Mouse (Mus musculus) CH12.LX (cell line): ENCODE results near the gene Noto. TPM values are rescaled to one million over a fixed set of nuclear protein-coding genes. Genes with fewer than 3 reads are reported as not detected.

ENCODE experiments used
- DNase-seq: peaks from one replicate; pipeline ENCODE4 v3.0.0-alpha.2; 2013; ENCODE audit errors: extremely low read depth
- H3K27ac ChIP-seq: 2 replicates; pipeline ENCODE4 v1.5.1; 2012; ENCODE audit warnings: low read depth, mild to moderate bottlenecking, control low read depth, moderate library complexity; ENCODE audit not compliant: insufficient read depth
- H3K27me3 ChIP-seq: replicated peaks from 2 replicates; pipeline ENCODE3; 2012; ENCODE audit warnings: inconsistent platforms
- H3K36me3 ChIP-seq, 2 experiments: replicated peaks in 1 of 2; 2 replicates each; pipeline versions ENCODE3 to v1.6.1; 2012; ENCODE audit warnings: inconsistent platforms in 1 of 2, low read length in 1 of 2, mild to moderate bottlenecking in 1 of 2, mixed read lengths in 1 of 2, moderate library complexity in 1 of 2; ENCODE audit not compliant: control insufficient read depth in 1 of 2, insufficient read depth in 1 of 2
- H3K4me1 ChIP-seq, 2 experiments: 2 replicates each; pipeline ENCODE4 v1.6.1; 2012; ENCODE audit warnings: inconsistent platforms in 1 of 2, moderate library complexity in 1 of 2; ENCODE audit not compliant: insufficient read depth in 2 of 2, control insufficient read depth in 1 of 2
- H3K4me2 ChIP-seq: 2 replicates; pipeline ENCODE4 v1.6.1; 2012; ENCODE audit warnings: low read depth, mild to moderate bottlenecking, control low read depth; ENCODE audit not compliant: poor library complexity, insufficient read depth, severe bottlenecking
- H3K4me3 ChIP-seq, 3 experiments: fragments of 150-350 bp in 1 of 3; sonication (generic) in 1 of 3; replicated peaks in 1 of 3; 2 replicates each; pipeline versions ENCODE3 to v1.5.1; 2011 to 2012; ENCODE audit warnings: low read depth in 2 of 3, low read length in 2 of 3, mild to moderate bottlenecking in 2 of 3, moderate library complexity in 2 of 3, control low read depth in 1 of 3, improper control_type of control experiment in 1 of 3, inconsistent platforms in 1 of 3, mixed read lengths in 1 of 3; ENCODE audit not compliant: poor library complexity in 1 of 3
- H3K79me2 ChIP-seq: replicated peaks from 2 replicates; pipeline ENCODE4 v1.6.1; 2012; ENCODE audit warnings: mild to moderate bottlenecking, moderate library complexity; ENCODE audit not compliant: control insufficient read depth, poor library complexity, insufficient read depth, severe bottlenecking; ENCODE audit errors: extremely low read depth
- H3K9ac ChIP-seq: 2 replicates; pipeline ENCODE4 v1.6.1; 2012; ENCODE audit warnings: low read depth, mild to moderate bottlenecking, control low read depth, moderate library complexity; ENCODE audit not compliant: insufficient read depth
- H3K9me3 ChIP-seq: replicated peaks from 2 replicates; pipeline ENCODE3; 2012; ENCODE audit warnings: low read length, inconsistent platforms, mixed read lengths
- BHLHE40 ChIP-seq: IDR thresholded peaks from 2 replicates; pipeline ENCODE4 v1.6.1; 2011; ENCODE audit warnings: mild to moderate bottlenecking, low read depth, low read length, improper control_type of control experiment
- CHD2 ChIP-seq: IDR thresholded peaks from 2 replicates; pipeline ENCODE4 v1.6.1; 2011; ENCODE audit warnings: low read length, improper control_type of control experiment
- CTCF ChIP-seq, 2 experiments: IDR thresholded peaks in 1 of 2; conservative IDR thresholded peaks in 1 of 2; 2 replicates each; pipeline ENCODE4 v1.5.1; 2011 to 2012; ENCODE audit warnings: low read depth in 2 of 2, low read length in 2 of 2, improper control_type of control experiment in 1 of 2, inconsistent platforms in 1 of 2, mild to moderate bottlenecking in 1 of 2, moderate library complexity in 1 of 2
- E2F4 ChIP-seq: IDR thresholded peaks from 2 replicates; pipeline ENCODE4 v1.6.1; 2011; ENCODE audit warnings: low read depth, low read length, improper control_type of control experiment; ENCODE audit not compliant: insufficient replicate concordance
- HCFC1 ChIP-seq: IDR thresholded peaks from 2 replicates; pipeline ENCODE4 v1.6.1; 2012; ENCODE audit warnings: low read depth, mild to moderate bottlenecking, inconsistent platforms, low read length, improper control_type of control experiment
- IRF4 ChIP-seq: IDR thresholded peaks from 2 replicates; pipeline ENCODE4 v1.6.1; 2014; ENCODE audit warnings: low read depth, mild to moderate bottlenecking, inconsistent platforms, low read length, improper control_type of control experiment
- JUND ChIP-seq: conservative IDR thresholded peaks from 2 replicates; pipeline ENCODE4 v1.6.1; 2011; ENCODE audit warnings: low read depth, low read length, improper control_type of control experiment
- KAT2A ChIP-seq: IDR thresholded peaks from 2 replicates; pipeline ENCODE4 v1.6.1; 2012; ENCODE audit warnings: low read length, improper control_type of control experiment, inconsistent platforms; ENCODE audit not compliant: insufficient replicate concordance
- MAX ChIP-seq: IDR thresholded peaks from 2 replicates; pipeline ENCODE4 v1.6.1; 2011; ENCODE audit warnings: low read length, improper control_type of control experiment
- MAZ ChIP-seq: IDR thresholded peaks from 2 replicates; pipeline ENCODE4 v1.6.1; 2012; ENCODE audit warnings: low read depth, mild to moderate bottlenecking, inconsistent platforms, low read length, improper control_type of control experiment, moderate library complexity
- MXI1 ChIP-seq: IDR thresholded peaks from 2 replicates; pipeline ENCODE4 v1.6.1; 2011; ENCODE audit warnings: mild to moderate bottlenecking, low read depth, low read length, improper control_type of control experiment
- MYC ChIP-seq: IDR thresholded peaks from 2 replicates; pipeline ENCODE4 v1.6.1; 2011; ENCODE audit warnings: low read depth, mild to moderate bottlenecking, improper control_type of control experiment, low read length
- NELFE ChIP-seq: IDR thresholded peaks from 2 replicates; pipeline ENCODE4 v1.6.1; 2011; ENCODE audit warnings: low read depth, low read length, improper control_type of control experiment
- NRF1 ChIP-seq: IDR thresholded peaks from 2 replicates; pipeline ENCODE4 v1.6.1; 2014; ENCODE audit warnings: low read depth, mild to moderate bottlenecking, inconsistent platforms, low read length, improper control_type of control experiment, moderate library complexity
- POLR2A ChIP-seq: IDR thresholded peaks from 2 replicates; pipeline ENCODE4 v1.6.1; 2011; ENCODE audit warnings: low read depth, mild to moderate bottlenecking, improper control_type of control experiment, low read length
- POLR2AphosphoS2 ChIP-seq: IDR thresholded peaks from 2 replicates; pipeline ENCODE4 v1.6.1; 2011; ENCODE audit warnings: low read depth, low read length, improper control_type of control experiment
- SIN3A ChIP-seq: IDR thresholded peaks from 2 replicates; pipeline ENCODE4 v1.6.1; 2012; ENCODE audit warnings: low read length, improper control_type of control experiment, inconsistent platforms
- TBP ChIP-seq: conservative IDR thresholded peaks from 2 replicates; pipeline ENCODE4 v1.6.1; 2011; ENCODE audit warnings: low read depth, low read length, improper control_type of control experiment
- TCF12 ChIP-seq: IDR thresholded peaks from 2 replicates; pipeline ENCODE4 v1.6.1; 2014; ENCODE audit warnings: low read depth, mild to moderate bottlenecking, inconsistent platforms, low read length, improper control_type of control experiment
- UBTF ChIP-seq: IDR thresholded peaks from 2 replicates; pipeline ENCODE4 v1.6.1; 2012; ENCODE audit warnings: low read depth, mild to moderate bottlenecking, inconsistent platforms, low read length, improper control_type of control experiment, moderate library complexity
- USF2 ChIP-seq: conservative IDR thresholded peaks from 2 replicates; pipeline ENCODE4 v1.6.1; 2011; ENCODE audit warnings: low read depth, low read length, improper control_type of control experiment
- ZNF384 ChIP-seq: IDR thresholded peaks from 2 replicates; pipeline ENCODE4 v1.6.1; 2012; ENCODE audit warnings: low read depth, low read length, improper control_type of control experiment, inconsistent platforms
- dilution Hi-C: fragments of 300-500 bp; cut with MboI; formaldehyde crosslinking; loops from 2 replicates; pipeline ENCODE4 v1.14.3; 2020; ENCODE audit warnings: low sequenced_read_pairs; ENCODE audit not compliant: extremely low pct_unique_long_range_greater_than_20kb, extremely low pct_ligation_motif_present
- in situ Hi-C: fragments of 300-500 bp; cut with MboI; formaldehyde crosslinking; loops from 3 replicates; pipeline ENCODE4 v1.14.3; 2019; ENCODE audit warnings: low sequenced_read_pairs, low pct_ligation_motif_present, low pct_unique_long_range_greater_than_20kb, mixed read lengths
- polyA plus RNA-seq: library from polyadenylated mRNA; unstranded; fragments of >175 nt; gene quantifications from 2 replicates; pipeline ENCODE4 v1.2.1, GENCODE M21; 2012; ENCODE audit warnings: low read depth; ENCODE audit not compliant: insufficient read length
- total RNA-seq, 2 experiments: library from RNA; depleted of rRNA; stranded (reverse); fragments of 300-350 nt in 1 of 2; fragments of >200 nt in 1 of 2; gene quantifications; 2 replicates each; pipeline ENCODE4 v1.2.3; 2012 to 2014

Noto gene
- total and polyA plus RNA-seq, 3 experiments: not detected

- Histone ChIP-seq H3K9me3 (no peaks in the 10 kb centered on the region), H3K79me2 (peaks cover 45% of the 10 kb centered on the region), H3K9ac (peak within 1 kb of the TSS; percentile 85), H3K4me3 (peak within 1 kb of the TSS; percentile 91 to 100 (median 99)), H3K4me1 (peaks cover 2 to 41% of the 10 kb centered on the region in 2 experiments; a peak in 3 of 4 replicates), H3K27ac (no peak within 1 kb of the TSS), H3K36me3 (peaks cover 0 to 6% of the 10 kb centered on the region in 2 experiments), H3K27me3 (peaks cover 23% of the 10 kb centered on the region), H3K4me2 (peak within 1 kb of the TSS; percentile 78)
- no peak for TF ChIP-seq USF2
- TF ChIP-seq IRF4: no peak
- TF ChIP-seq BHLHE40: peak; percentile 32; the same call in 1 of the 2 replicates
- TF ChIP-seq SIN3A: peak; percentile 95
- TF ChIP-seq NRF1: peak; percentile 52
- TF ChIP-seq CTCF (conservative IDR thresholded peaks at IDR 0.05 in 1 of 2, IDR thresholded peaks at IDR 0.05 in 1 of 2; ENCODE audit: low read depth in 2 of 2, low read length in 2 of 2): no peak
- peak; percentile 90 for TF ChIP-seq MYC
- TF ChIP-seq HCFC1: peak; percentile 76
- peak; percentile 64 for TF ChIP-seq NELFE
- TF ChIP-seq MAX: peak; percentile 92
- TF ChIP-seq CHD2: peak; percentile 55; the same call in 1 of the 2 replicates
- TF ChIP-seq KAT2A: 0 out of 2 replicates have a peak, but pooled peaks have one; percentile 33
- no peak for TF ChIP-seq UBTF
- no peak for TF ChIP-seq POLR2AphosphoS2
- TF ChIP-seq TBP: 0 out of 2 replicates have a peak, but pooled peaks have one; percentile 19
- TF ChIP-seq E2F4: no peak
- 0 out of 2 replicates have a peak, but pooled peaks have one; percentile 22 for TF ChIP-seq MAZ
- TF ChIP-seq POLR2A: peak; percentile 76
- peak; percentile 100 for TF ChIP-seq MXI1
- TF ChIP-seq TCF12: peak; percentile 59
- dilution Hi-C loops: no loop called here
- DNase-seq: peak; percentile 85
- in situ Hi-C loops: no loop called here
Observed at GRCm38 (mm10) chr6:85431842-85432431, 8.3 kb downstream of the Noto start, which contains the start of gene Smyd5. Gene Smyd5, plus strand, starts transcription at chr6:85431989.

- in situ Hi-C loops (no loop called here), dilution Hi-C loops (no loop called here)
- peaks cover 45% of the 10 kb centered on the region for H3K79me2 ChIP-seq
- TF ChIP-seq ZNF384 (peak; percentile 69), JUND (no peak)
- H3K4me2 ChIP-seq: peak overlapping the region; percentile 78
- DNase-seq: peak; percentile 51
- peaks cover 11 to 25% of the 10 kb centered on the region in 2 experiments for H3K36me3 ChIP-seq
- peaks cover 2 to 44% of the 10 kb centered on the region in 2 experiments; a peak in 3 of 4 replicates for H3K4me1 ChIP-seq
- no peaks in the 10 kb centered on the region for H3K9me3 ChIP-seq
- peak overlapping the region; percentile 9 to 100 (median 91) for H3K4me3 ChIP-seq
- peak overlapping the region; percentile 55 for H3K27ac ChIP-seq
- H3K27me3 ChIP-seq: peaks cover 8% of the 10 kb centered on the region
- H3K9ac ChIP-seq: peak overlapping the region; percentile 85
Observed at GRCm38 (mm10) chr6:85433865-85434264, 10.2 kb downstream of the Noto start.
